Mouse (Mus musculus): ENCODE measurements around the gene 4930467E23Rik. TPM values are rescaled to one million over a fixed set of nuclear protein-coding genes. Genes with fewer than 3 reads are reported as not detected.
"Not testable (repeated sequence)": the region's sequence is repeated elsewhere in the genome, so short reads cannot be mapped to it uniquely, and the experiment has no call there.

Gene 4930467E23Rik
- polyA plus RNA-seq, 1 experiment from 2014 or later, result not detected

DNA sequence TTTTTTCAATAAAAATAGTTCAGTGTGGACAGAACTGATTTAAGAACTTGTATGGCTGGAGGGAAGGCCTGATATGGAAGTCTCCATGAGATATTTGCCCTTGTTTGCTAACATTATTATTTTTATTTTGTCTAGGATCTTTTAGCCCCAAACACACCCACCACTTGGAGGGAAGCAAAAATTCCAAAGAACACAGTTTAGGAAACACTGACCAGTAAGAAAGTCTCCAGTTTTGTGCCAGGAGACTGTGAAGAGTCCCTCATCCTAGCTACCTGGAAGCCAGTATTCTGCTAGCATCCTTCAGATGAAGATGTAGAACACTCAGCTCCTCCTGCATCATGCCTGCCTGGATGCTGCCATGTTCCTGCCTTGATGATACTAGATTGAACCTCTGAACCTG lies 25.5 kb upstream of the 4930467E23Rik start:
- H3K9me3 ChIP-seq; H3K4me3 ChIP-seq; H3K4me2 ChIP-seq (replicated peaks); H3K27ac ChIP-seq (replicated peaks); H3K9ac ChIP-seq (replicated peaks); H3K27me3 ChIP-seq; H3K4me1 ChIP-seq; H3K36me3 ChIP-seq; ATAC-seq (replicated peaks): not testable (repeated sequence)

GRCm38 (mm10) chr8:19704441-19705215 lies 24.7 kb upstream of the 4930467E23Rik start:
- not testable (repeated sequence) for ATAC-seq (replicated peaks)
- WGBS, result 64% methylated on average over 2 of the region's 4 CpGs

DNA sequence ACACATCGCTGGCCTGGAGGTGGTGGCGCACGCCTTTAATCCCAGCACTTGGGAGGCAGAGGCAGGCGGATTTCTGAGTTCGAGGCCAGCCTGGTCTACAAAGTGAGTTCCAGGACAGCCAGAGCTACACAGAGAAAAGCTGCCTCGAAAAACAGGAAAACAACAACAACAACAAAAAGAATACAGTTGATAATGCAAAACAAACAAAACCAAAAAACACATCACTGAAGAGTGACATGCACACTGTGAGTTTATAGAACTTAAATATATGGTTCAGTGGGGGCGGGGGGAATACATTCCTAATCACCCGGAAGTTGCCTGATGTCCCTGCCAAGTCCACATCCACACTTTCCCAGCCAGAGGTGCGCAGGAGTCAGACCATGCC lies 24.2 kb upstream of the 4930467E23Rik start:
- H3K36me3 ChIP-seq; H3K4me1 ChIP-seq; H3K9me3 ChIP-seq; H3K27me3 ChIP-seq; ATAC-seq (replicated peaks); H3K4me3 ChIP-seq; H3K9ac ChIP-seq (replicated peaks); H3K4me2 ChIP-seq (replicated peaks); H3K27ac ChIP-seq (replicated peaks): not testable (repeated sequence)
- 82% methylated on average over 9 of the region's 9 CpGs for WGBS

More at GRCm38 (mm10) chr8:19704441-19705215, 24.7 kb upstream of the 4930467E23Rik start:
- not testable (repeated sequence) for H3K27me3 ChIP-seq; H3K4me3 ChIP-seq; H3K4me2 ChIP-seq (replicated peaks); H3K4me1 ChIP-seq; H3K9ac ChIP-seq (replicated peaks); H3K9me3 ChIP-seq; H3K27ac ChIP-seq (replicated peaks); H3K36me3 ChIP-seq

DNA sequence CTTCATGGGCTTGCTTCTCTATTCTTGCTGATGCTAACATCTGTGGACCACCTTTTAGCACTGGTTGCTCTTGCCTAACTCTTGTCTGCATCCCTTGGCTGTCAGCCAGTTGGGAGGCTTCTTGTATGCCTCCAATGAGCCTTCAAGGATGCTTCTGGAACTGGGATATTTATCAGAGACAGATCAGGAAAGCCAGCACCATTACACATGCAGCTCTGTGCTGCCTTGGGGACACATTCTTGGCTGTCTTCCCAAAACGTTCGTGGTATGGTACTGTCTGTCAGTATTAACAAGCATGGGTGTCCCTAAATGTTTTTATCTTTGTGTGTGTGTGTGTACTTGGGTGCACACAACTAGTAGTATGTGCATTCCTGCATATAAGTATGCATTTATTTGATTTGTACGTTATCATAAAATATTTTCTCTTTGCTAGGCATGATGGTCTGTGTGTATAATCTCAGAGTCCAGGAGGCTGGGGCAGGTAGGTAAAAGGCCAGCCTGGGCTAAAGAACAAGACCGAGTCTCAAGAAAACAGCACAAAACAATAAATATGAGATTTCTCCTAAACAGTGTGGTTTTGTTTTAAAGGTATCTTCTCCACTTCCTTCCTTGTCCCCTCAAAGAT lies 23.2 kb upstream of the 4930467E23Rik start:
- 82% methylated on average over 4 of the region's 4 CpGs for WGBS
- H3K36me3 ChIP-seq; ATAC-seq (replicated peaks); H3K9ac ChIP-seq (replicated peaks); H3K27ac ChIP-seq (replicated peaks); H3K27me3 ChIP-seq; H3K9me3 ChIP-seq; H3K4me2 ChIP-seq (replicated peaks); H3K4me1 ChIP-seq; H3K4me3 ChIP-seq: not testable (repeated sequence)

DNA sequence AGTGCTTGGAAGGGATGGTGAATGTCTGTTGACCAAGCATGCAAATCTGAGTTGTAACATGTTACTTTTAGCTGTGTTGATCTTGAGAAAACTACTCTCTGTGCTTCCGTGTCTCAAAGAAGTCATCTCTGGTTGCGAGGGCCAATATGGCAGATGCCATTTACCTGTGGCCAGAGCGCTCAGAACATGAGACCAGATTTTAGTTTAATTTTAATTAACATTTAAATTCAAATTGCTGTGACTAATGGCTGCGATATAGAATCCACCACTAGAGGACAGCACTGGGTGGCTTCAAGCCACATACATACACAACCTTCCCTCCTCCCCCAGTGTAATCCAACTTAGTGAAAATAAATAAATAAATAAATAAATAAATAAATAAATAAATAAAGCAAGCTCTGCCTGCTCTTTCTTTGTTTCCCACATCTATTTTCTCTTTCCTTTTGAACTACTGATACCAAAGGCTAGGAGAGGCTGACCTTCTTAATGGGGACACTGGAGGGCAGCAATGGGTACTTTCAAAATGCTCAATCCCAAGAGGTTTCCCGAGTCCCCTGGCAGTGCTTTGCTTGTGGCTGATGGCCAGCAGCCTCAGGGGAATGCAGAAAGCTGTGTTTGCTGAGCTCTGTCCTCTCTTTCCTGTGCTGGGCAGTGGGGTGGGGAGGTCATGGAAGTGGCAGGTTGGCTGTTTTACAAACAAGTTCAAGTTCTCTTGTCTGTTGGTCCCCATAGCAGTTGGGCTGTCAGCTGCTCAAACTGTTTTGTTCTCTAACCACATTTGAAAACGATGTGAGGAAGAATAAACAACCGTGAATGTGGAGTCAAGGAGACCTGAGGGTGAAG lies 22.2 kb upstream of the 4930467E23Rik start:
- H3K9ac ChIP-seq (replicated peaks); H3K4me1 ChIP-seq; H3K36me3 ChIP-seq; ATAC-seq (replicated peaks); H3K27me3 ChIP-seq; H3K4me2 ChIP-seq (replicated peaks); H3K9me3 ChIP-seq; H3K27ac ChIP-seq (replicated peaks); H3K4me3 ChIP-seq: not testable (repeated sequence)
- WGBS, result 71% methylated on average over 7 of the region's 7 CpGs

DNA sequence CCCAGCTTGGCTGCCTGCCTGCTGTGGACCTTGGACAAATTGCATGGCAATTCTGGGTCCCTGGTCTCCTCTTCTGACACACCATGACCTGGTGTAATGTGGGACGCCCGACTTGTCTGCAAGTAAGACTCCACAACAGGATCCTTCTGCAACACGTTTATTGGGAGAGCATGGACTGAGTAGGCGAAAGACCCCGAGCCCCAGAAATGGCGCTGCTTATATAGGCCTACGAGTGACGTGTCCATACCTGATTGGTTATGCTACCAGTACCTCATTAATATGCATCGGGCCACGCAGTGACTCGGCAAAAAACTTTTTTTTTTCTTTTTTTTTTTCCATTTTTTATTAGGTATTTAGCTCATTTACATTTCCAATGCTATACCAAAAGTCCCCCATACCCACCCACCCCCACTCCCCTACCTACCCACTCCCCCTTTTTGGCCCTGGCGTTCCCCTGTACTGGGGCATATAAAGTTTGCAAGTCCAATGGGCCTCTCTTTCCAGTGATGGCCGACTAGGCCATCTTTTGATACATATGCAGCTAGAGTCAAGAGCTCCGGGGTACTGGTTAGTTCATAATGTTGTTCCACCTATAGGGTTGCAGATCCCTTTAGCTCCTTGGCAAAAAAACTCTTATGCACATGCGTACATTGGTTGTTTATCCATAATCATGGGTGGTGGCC lies 21.5 kb upstream of the 4930467E23Rik start:
- H3K4me3 ChIP-seq; H3K9ac ChIP-seq (replicated peaks); H3K36me3 ChIP-seq; H3K4me1 ChIP-seq; H3K27me3 ChIP-seq; H3K27ac ChIP-seq (replicated peaks); H3K4me2 ChIP-seq (replicated peaks); H3K9me3 ChIP-seq: not testable (repeated sequence)
- WGBS, result 84% methylated on average over 13 of the region's 15 CpGs
- peak; percentile 38; the same call in 1 of the 2 replicates for ATAC-seq (replicated peaks)

DNA sequence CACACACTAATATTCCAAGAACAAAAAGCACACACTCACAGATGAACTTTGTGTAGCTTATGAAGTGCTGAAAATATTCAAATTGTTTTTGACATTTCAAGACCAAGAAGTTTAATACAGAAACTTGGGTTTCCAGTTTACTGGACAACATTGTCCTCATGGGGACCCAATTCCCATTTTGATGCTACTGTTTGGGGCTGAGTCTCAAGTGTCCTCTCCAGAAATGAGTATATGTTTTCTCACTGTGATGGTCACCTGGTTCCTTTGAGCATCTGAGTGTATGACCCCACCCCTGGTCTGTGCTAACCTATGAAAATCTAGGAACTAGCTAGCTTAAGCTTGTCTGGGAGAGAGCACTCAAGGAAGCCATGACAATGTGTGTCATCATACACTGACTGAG lies 20.4 kb upstream of the 4930467E23Rik start:
- H3K27ac ChIP-seq (replicated peaks); H3K4me3 ChIP-seq; H3K36me3 ChIP-seq; H3K4me2 ChIP-seq (replicated peaks); H3K9ac ChIP-seq (replicated peaks); ATAC-seq (replicated peaks); H3K9me3 ChIP-seq; H3K27me3 ChIP-seq; H3K4me1 ChIP-seq: not testable (repeated sequence)

DNA sequence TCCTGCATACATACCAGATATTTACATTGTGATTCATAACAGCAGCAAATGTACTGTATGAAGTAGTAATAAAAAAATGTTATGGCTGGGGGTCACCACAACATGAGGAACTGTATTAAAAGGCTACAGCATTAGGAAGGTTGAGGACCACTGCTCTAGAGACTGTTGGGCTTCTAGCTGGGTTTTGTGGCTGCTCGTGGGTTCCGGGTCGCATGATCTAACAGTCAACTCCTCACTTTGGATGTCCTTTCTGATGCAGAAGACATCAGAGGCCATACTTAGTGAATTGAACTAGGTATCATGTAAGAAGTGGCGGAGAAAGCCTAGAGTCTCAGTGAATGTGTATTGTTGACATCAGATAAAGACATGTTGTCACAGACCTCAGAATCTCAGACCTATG lies 19.9 kb upstream of the 4930467E23Rik start:
- H3K27ac ChIP-seq (replicated peaks); H3K36me3 ChIP-seq; H3K27me3 ChIP-seq; H3K9ac ChIP-seq (replicated peaks); H3K9me3 ChIP-seq; H3K4me1 ChIP-seq; H3K4me2 ChIP-seq (replicated peaks); ATAC-seq (replicated peaks); H3K4me3 ChIP-seq: not testable (repeated sequence)
- 91% methylated on average over 4 of the region's 4 CpGs for WGBS

DNA sequence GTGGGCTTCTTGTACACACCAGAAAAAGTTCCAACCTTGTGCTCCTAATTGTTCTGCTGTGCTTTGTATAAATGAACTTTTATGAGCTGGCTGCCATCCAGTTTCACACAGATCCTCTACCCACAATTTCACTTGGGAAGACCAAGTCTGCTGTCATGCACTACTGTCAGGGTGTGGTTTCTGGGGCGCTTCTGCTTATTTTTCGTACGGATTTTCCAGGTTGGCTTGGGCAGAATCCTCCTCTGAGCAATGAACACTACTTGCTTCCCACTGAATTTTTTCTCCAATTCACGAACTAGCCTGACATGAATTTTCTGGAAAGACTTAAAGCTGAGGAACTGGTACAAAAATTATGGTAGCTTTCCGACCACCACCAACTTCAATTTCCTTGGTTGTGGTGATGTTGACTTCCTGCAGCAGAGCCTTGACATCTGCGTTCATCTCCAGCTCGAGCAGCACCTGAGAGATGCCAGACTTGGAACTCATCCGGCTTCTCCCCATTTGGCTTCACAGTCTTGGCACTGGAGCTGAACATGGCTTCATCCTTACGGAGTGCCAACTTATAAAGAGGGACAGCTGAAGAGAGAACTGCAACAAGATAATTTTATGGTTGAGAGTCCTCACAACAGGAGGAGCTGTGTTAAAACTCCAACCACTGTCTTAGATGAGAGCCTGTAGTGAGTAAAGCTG lies 18.1 kb upstream of the 4930467E23Rik start:
- not testable (repeated sequence) for H3K4me1 ChIP-seq; H3K9me3 ChIP-seq; H3K36me3 ChIP-seq; H3K4me3 ChIP-seq; H3K27me3 ChIP-seq; H3K9ac ChIP-seq (replicated peaks); ATAC-seq (replicated peaks); H3K27ac ChIP-seq (replicated peaks); H3K4me2 ChIP-seq (replicated peaks)
- 84% methylated on average over 8 of the region's 9 CpGs for WGBS

GRCm38 (mm10) chr8:19712227-19712750 lies 17.1 kb upstream of the 4930467E23Rik start:
- not testable (repeated sequence) for H3K4me2 ChIP-seq (replicated peaks); H3K4me3 ChIP-seq; ATAC-seq (replicated peaks); H3K36me3 ChIP-seq; H3K9me3 ChIP-seq; H3K27me3 ChIP-seq; H3K4me1 ChIP-seq; H3K27ac ChIP-seq (replicated peaks); H3K9ac ChIP-seq (replicated peaks)
- 92% methylated on average over 2 of the region's 2 CpGs for WGBS

DNA sequence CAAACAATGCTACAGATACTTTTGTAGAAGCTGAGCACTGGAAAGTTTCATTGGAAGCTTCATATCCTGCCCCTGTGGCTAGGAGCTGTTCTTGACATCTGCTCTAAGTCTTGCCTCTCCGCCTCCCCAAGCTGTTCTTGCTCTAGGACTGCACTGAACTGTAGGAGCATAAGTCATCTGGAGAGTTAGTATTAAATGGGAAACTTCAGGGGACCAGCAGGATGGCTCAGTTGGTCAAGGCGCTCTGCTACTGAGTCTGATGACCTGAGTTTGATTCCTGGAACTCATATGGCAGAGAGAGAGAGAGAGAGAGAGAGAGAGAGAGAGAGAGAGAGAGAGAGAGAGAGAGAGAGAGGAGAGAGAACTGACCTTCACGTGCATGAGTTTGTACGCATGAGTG lies 16.6 kb upstream of the 4930467E23Rik start:
- H3K4me1 ChIP-seq; H3K36me3 ChIP-seq; ATAC-seq (replicated peaks); H3K9me3 ChIP-seq; H3K4me2 ChIP-seq (replicated peaks); H3K9ac ChIP-seq (replicated peaks); H3K4me3 ChIP-seq; H3K27me3 ChIP-seq; H3K27ac ChIP-seq (replicated peaks): not testable (repeated sequence)
- 71% methylated on average over 4 of the region's 4 CpGs for WGBS
